Mouse (Mus musculus): ENCODE data around the gene Sys1. TPM values are rescaled to one million over a fixed set of nuclear protein-coding genes. Genes with fewer than 3 reads are reported as not detected.

Gene Sys1
- total RNA-seq, 2 experiments from 2014 or later: 20.2 to 52.3 TPM

GRCm38 (mm10) chr2:164494126-164494525 lies 37.4 kb downstream of the Sys1 start:
- ATAC-seq (ENCODE audit: poor library complexity, severe bottlenecking): no peak

GRCm38 (mm10) chr2:164496331-164496730 lies 39.6 kb downstream of the Sys1 start:
- ATAC-seq (ENCODE audit: poor library complexity, severe bottlenecking): no peak

GRCm38 (mm10) chr2:164496847-164497690 lies 40.3 kb downstream of the Sys1 start, which contains the start of gene Pigt:
Pigt (plus strand) TSS chr2:164497520.
- peak; percentile 98 for ATAC-seq (ENCODE audit: poor library complexity, severe bottlenecking)

GRCm38 (mm10) chr2:164497691-164498268 lies 41.0 kb downstream of the Sys1 start:
- no peak; the same call in 1 of the 2 replicates for ATAC-seq (ENCODE audit: poor library complexity, severe bottlenecking)

GRCm38 (mm10) chr2:164499317-164499716 lies 42.6 kb downstream of the Sys1 start:
- ATAC-seq (ENCODE audit: poor library complexity, severe bottlenecking): no peak

- ATAC-seq (ENCODE audit: poor library complexity, severe bottlenecking): no peak
Measured at GRCm38 (mm10) chr2:164500511-164500910, 43.7 kb downstream of the Sys1 start.

- ATAC-seq (ENCODE audit: poor library complexity, severe bottlenecking): no peak
Measured at GRCm38 (mm10) chr2:164504919-164505318, 48.2 kb downstream of the Sys1 start.

- ATAC-seq (ENCODE audit: poor library complexity, severe bottlenecking): no peak
Measured at GRCm38 (mm10) chr2:164505619-164506347, 49.0 kb downstream of the Sys1 start.

GRCm38 (mm10) chr2:164507811-164508210 lies 51.0 kb downstream of the Sys1 start:
- no peak for ATAC-seq (ENCODE audit: poor library complexity, severe bottlenecking)

GRCm38 (mm10) chr2:164510621-164511190 lies 53.9 kb downstream of the Sys1 start:
- no peak for ATAC-seq (ENCODE audit: poor library complexity, severe bottlenecking)

GRCm38 (mm10) chr2:164512121-164512909 lies 55.6 kb downstream of the Sys1 start:
- no peak for ATAC-seq (ENCODE audit: poor library complexity, severe bottlenecking)

- no peak for ATAC-seq (ENCODE audit: poor library complexity, severe bottlenecking)
Measured at GRCm38 (mm10) chr2:164513389-164513788, 56.6 kb downstream of the Sys1 start.

- no peak for ATAC-seq (ENCODE audit: poor library complexity, severe bottlenecking)
Measured at GRCm38 (mm10) chr2:164514916-164515315, 58.2 kb downstream of the Sys1 start.

GRCm38 (mm10) chr2:164515897-164516296 lies 59.1 kb downstream of the Sys1 start:
- no peak for ATAC-seq (ENCODE audit: poor library complexity, severe bottlenecking)

GRCm38 (mm10) chr2:164516592-164516991 lies 59.8 kb downstream of the Sys1 start:
- no peak for ATAC-seq (ENCODE audit: poor library complexity, severe bottlenecking)

- 0 out of 2 replicates have a peak, but pooled peaks have one; percentile 30 for ATAC-seq (ENCODE audit: poor library complexity, severe bottlenecking)
Measured at GRCm38 (mm10) chr2:164517485-164518221, 60.9 kb downstream of the Sys1 start.

GRCm38 (mm10) chr2:164518266-164519170 lies 61.8 kb downstream of the Sys1 start:
- no peak for ATAC-seq (ENCODE audit: poor library complexity, severe bottlenecking)

GRCm38 (mm10) chr2:164519171-164519526 lies 62.4 kb downstream of the Sys1 start:
- no peak for ATAC-seq (ENCODE audit: poor library complexity, severe bottlenecking)

GRCm38 (mm10) chr2:164520782-164521181 lies 64.0 kb downstream of the Sys1 start:
- ATAC-seq (ENCODE audit: poor library complexity, severe bottlenecking): peak; percentile 78
